Mouse (Mus musculus) kidney, embryonic 16.5 days (tissue): ENCODE measurements at regions not wholly inside any gene's neighbourhood (a gene's known extent, or its start where the extent isn't known, plus 50 kb on each side); places are given as distances from the start of the nearest gene placed in this dataset.

ENCODE experiments used
- ATAC-seq: fragments of 200-750 bp; cut with Nextera tagmentation; 2 replicates; pipeline ENCODE4 v1.8.0; 2017; ENCODE audit warnings: moderate TSS enrichment; ENCODE audit not compliant: low FRiP score, low TSS enrichment
- H3K27ac ChIP-seq: fragments of 300-500 bp; sonication (generic); 2 replicates; pipeline ENCODE4 v1.5.1; 2014; ENCODE audit warnings: low read length
- H3K27me3 ChIP-seq: fragments of 300-500 bp; sonication (generic); 2 replicates; pipeline ENCODE4 v1.6.1; 2014; ENCODE audit warnings: low read length, control low read depth, mixed read lengths; ENCODE audit not compliant: insufficient read depth
- H3K36me3 ChIP-seq: fragments of 300-500 bp; sonication (generic); 2 replicates; pipeline ENCODE4 v1.6.1; 2014; ENCODE audit warnings: low read length, control low read depth, mixed read lengths; ENCODE audit not compliant: insufficient read depth
- H3K4me1 ChIP-seq: fragments of 300-500 bp; sonication (generic); 2 replicates; pipeline ENCODE4 v1.6.1; 2014; ENCODE audit warnings: low read length, control low read depth, mixed read lengths; ENCODE audit not compliant: insufficient read depth
- H3K4me2 ChIP-seq: fragments of 300-500 bp; sonication (generic); replicated peaks from 2 replicates; pipeline ENCODE4 v1.6.1; 2014; ENCODE audit warnings: low read depth, low read length
- H3K4me3 ChIP-seq: fragments of 300-500 bp; sonication (generic); 2 replicates; pipeline ENCODE4 v1.5.1; 2014; ENCODE audit warnings: mild to moderate bottlenecking, low read length
- H3K9ac ChIP-seq: fragments of 300-500 bp; sonication (generic); replicated peaks from 2 replicates; pipeline ENCODE4 v1.6.1; 2014; ENCODE audit warnings: low read length
- H3K9me3 ChIP-seq: fragments of 300-500 bp; sonication (generic); 2 replicates; pipeline ENCODE4 v1.6.1; 2016; ENCODE audit warnings: low read length, control low read depth
- WGBS: fragments of 180-500 bp; shearing (Covaris S2); extraction: QIAGEN DNeasy Blood & Tissue Kit; methylation state at CpG from one replicate; pipeline ENCODE4 v1.1.7; 2014; 5-methylcytosine and 5-hydroxymethylcytosine counted together

DNA sequence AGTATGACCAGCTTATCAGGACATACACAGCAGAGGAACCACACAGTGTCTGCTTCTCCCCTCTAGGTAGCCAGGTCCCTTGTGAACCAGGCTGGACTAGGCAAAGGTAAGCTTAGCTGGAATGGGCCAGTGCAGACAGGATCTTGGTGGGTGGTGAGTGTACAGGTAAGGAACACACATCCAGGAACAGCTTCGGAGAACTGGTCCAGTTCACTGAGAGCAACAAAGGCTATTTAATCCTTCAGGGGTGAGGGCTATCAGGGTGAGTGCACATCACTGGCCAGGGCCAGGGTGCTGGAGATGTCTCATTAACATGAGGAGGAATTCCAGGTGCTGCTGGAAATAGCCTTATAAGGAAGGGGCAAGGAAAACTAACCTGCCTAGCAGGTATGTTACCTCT is 429.4 kb downstream of the Ptpru start:
- Histone ChIP-seq H3K27ac (peak overlapping the region; percentile 63), H3K27me3 (no peaks in the 10 kb centered on the region), H3K9ac (no peak overlapping the region), H3K4me1 (peaks cover 22% of the 10 kb centered on the region), H3K9me3 (no peaks in the 10 kb centered on the region), H3K4me3 (no peak overlapping the region), H3K4me2 (no peak overlapping the region), H3K36me3 (no peaks in the 10 kb centered on the region)
- ATAC-seq: peak; percentile 74
- WGBS: 48% methylated on average over 1 of the region's 1 CpGs

GRCm38 (mm10) chr4:131409805-131410204 is 428.3 kb downstream of the Ptpru start:
- Histone ChIP-seq H3K4me3 (no peak overlapping the region), H3K4me2 (no peak overlapping the region), H3K4me1 (peaks cover 22% of the 10 kb centered on the region), H3K36me3 (no peaks in the 10 kb centered on the region), H3K9me3 (no peaks in the 10 kb centered on the region), H3K27ac (no peak overlapping the region), H3K27me3 (no peaks in the 10 kb centered on the region), H3K9ac (no peak overlapping the region)
- 39% methylated on average over 3 of the region's 3 CpGs for WGBS
- no peak for ATAC-seq

DNA sequence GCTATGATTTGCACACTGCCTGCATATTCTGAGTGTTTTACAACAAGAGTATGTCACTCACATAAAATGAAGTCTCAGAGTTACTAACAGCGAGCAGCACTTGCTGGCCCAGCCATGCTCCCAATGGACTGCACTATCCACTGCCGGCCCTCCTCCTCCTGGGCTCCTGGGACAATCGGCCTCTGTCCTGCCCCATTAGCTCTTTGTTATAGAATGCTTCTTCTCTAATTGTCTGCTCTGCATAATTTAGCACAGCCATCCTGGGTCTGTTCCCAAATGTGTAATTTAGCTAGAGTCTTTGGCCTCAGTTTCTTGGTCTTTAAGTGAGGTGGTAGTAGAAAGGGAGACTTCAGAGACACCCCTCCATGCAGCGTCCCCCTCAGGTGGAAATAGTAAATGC is 426.2 kb downstream of the Ptpru start:
- 58% methylated on average over 4 of the region's 4 CpGs for WGBS
- Histone ChIP-seq H3K36me3 (no peaks in the 10 kb centered on the region), H3K4me2 (no peak overlapping the region), H3K9me3 (no peaks in the 10 kb centered on the region), H3K27ac (no peak overlapping the region), H3K4me1 (peaks cover 9% of the 10 kb centered on the region), H3K27me3 (no peaks in the 10 kb centered on the region), H3K9ac (no peak overlapping the region), H3K4me3 (no peak overlapping the region)
- ATAC-seq: no peak

DNA sequence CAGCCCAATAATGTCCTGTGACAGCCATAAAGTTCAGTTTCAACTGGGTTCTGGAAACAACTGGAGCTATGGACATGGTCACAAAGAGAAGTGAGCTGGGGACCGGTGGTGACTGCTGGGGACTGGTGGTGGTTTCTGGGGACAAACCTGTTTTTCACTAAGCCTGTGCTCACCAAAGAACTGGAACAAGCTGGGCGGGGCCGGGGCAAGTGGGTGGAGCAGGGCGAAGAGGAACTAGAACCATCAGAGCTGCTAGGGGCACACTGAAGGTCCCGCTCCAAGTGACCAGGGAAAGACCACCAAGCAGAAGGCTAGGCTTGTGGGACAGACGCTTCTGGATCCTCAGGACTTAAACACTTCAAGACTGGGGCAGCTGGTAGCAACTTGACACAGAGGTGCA is 424.7 kb downstream of the Ptpru start:
- Histone ChIP-seq H3K4me1 (no peaks in the 10 kb centered on the region; the same call in 1 of the 2 replicates), H3K4me2 (no peak overlapping the region), H3K27ac (0 out of 2 replicates have a peak overlapping the region, but pooled peaks have one; percentile 5), H3K27me3 (no peaks in the 10 kb centered on the region), H3K9me3 (no peaks in the 10 kb centered on the region), H3K9ac (no peak overlapping the region), H3K36me3 (no peaks in the 10 kb centered on the region), H3K4me3 (no peak overlapping the region)
- no peak for ATAC-seq
- 64% methylated on average over 6 of the region's 6 CpGs for WGBS

GRCm38 (mm10) chr4:131415453-131415852 is 422.6 kb downstream of the Ptpru start:
- Histone ChIP-seq H3K4me1 (no peaks in the 10 kb centered on the region), H3K4me2 (no peak overlapping the region), H3K9me3 (no peaks in the 10 kb centered on the region), H3K27ac (no peak overlapping the region), H3K9ac (no peak overlapping the region), H3K36me3 (no peaks in the 10 kb centered on the region), H3K27me3 (no peaks in the 10 kb centered on the region), H3K4me3 (no peak overlapping the region)
- 79% methylated on average over 5 of the region's 5 CpGs for WGBS
- ATAC-seq: no peak

DNA sequence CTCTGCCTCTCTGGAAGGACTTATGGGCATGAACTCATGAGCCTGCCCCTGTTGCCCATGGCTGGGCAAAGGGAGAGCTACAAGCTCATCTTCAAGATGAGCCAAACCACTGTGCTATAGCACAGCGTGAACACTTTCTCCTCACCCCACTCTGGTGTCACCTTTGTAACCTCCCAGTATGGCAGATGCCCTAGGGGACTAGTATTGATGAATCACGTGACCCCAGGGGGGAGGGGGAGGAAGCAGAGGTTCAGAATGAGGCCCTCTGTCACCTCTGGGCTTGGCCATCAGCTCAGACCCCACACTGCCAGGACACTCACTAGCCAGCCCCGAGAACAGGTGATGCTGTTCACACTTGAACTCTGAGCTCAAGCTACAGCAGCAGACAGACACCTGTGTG is 421.9 kb downstream of the Ptpru start:
- no peak overlapping the region for H3K27ac ChIP-seq
- 56% methylated on average over 3 of the region's 3 CpGs for WGBS
- no peak for ATAC-seq
- H3K9me3 ChIP-seq: no peaks in the 10 kb centered on the region
- H3K4me2 ChIP-seq: no peak overlapping the region
- no peaks in the 10 kb centered on the region for H3K36me3 ChIP-seq
- H3K27me3 ChIP-seq: no peaks in the 10 kb centered on the region
- H3K4me1 ChIP-seq: no peaks in the 10 kb centered on the region
- H3K4me3 ChIP-seq: no peak overlapping the region
- no peak overlapping the region for H3K9ac ChIP-seq

GRCm38 (mm10) chr4:131417159-131417748 is 420.8 kb downstream of the Ptpru start:
- H3K4me3 ChIP-seq: no peak overlapping the region
- no peak overlapping the region for H3K27ac ChIP-seq
- H3K4me1 ChIP-seq: no peaks in the 10 kb centered on the region
- no peaks in the 10 kb centered on the region for H3K27me3 ChIP-seq
- no peaks in the 10 kb centered on the region for H3K9me3 ChIP-seq
- no peak for ATAC-seq
- H3K36me3 ChIP-seq: no peaks in the 10 kb centered on the region
- 84% methylated on average over 14 of the region's 14 CpGs for WGBS
- H3K9ac ChIP-seq: no peak overlapping the region
- no peak overlapping the region for H3K4me2 ChIP-seq

GRCm38 (mm10) chr4:131425311-131425710 is 412.8 kb downstream of the Ptpru start:
- Histone ChIP-seq H3K4me1 (peaks cover 8% of the 10 kb centered on the region), H3K27me3 (no peaks in the 10 kb centered on the region), H3K36me3 (no peaks in the 10 kb centered on the region), H3K9me3 (no peaks in the 10 kb centered on the region), H3K27ac (no peak overlapping the region), H3K9ac (no peak overlapping the region), H3K4me2 (no peak overlapping the region), H3K4me3 (no peak overlapping the region)
- WGBS: 38% methylated on average over 11 of the region's 11 CpGs
- no peak for ATAC-seq

- WGBS: 87% methylated on average over 7 of the region's 7 CpGs
- H3K9me3 ChIP-seq: no peaks in the 10 kb centered on the region
- H3K36me3 ChIP-seq: no peaks in the 10 kb centered on the region
- no peak for ATAC-seq
- no peak overlapping the region for H3K4me3 ChIP-seq
- H3K27ac ChIP-seq: no peak overlapping the region
- H3K4me1 ChIP-seq: peaks cover 8% of the 10 kb centered on the region
- no peak overlapping the region for H3K9ac ChIP-seq
- H3K27me3 ChIP-seq: no peaks in the 10 kb centered on the region
- H3K4me2 ChIP-seq: no peak overlapping the region
Observed at GRCm38 (mm10) chr4:131427871-131428270, 410.2 kb downstream of the Ptpru start.

DNA sequence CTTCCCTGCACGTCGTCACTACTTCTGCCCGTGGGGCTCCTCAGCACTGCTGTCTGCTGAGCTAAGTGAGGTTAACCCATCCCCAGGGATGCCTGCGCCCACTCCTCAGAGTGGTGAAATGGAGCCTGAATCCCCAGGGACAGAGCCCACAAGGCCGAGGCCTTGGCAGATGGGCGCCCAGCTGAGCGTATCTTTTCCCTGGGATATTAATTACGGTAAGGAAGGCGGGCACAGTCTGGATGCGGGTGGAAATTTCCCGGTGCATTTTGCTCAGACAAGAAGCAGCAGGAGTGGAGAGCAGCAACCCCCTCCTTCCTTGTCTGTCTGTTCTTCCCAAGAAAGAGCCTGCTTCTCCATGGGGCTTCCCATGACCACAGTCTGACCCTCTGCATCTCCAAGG is 408.7 kb downstream of the Ptpru start:
- H3K4me1 ChIP-seq: peaks cover 8% of the 10 kb centered on the region
- H3K4me2 ChIP-seq: no peak overlapping the region
- H3K27me3 ChIP-seq: no peaks in the 10 kb centered on the region
- H3K27ac ChIP-seq: no peak overlapping the region
- H3K9me3 ChIP-seq: no peaks in the 10 kb centered on the region
- H3K9ac ChIP-seq: no peak overlapping the region
- 52% methylated on average over 11 of the region's 11 CpGs for WGBS
- no peak overlapping the region for H3K4me3 ChIP-seq
- H3K36me3 ChIP-seq: no peaks in the 10 kb centered on the region
- no peak for ATAC-seq
